23 mouse cellular contexts compared by ENCODE assay signal in genomic region chr13:90111681-90112080, GRCm38 (mm10).
"Had no signal": no experiment of that assay in that cellular context is flagged by ENCODE, and none has a peak within 500 bp of the region (broad histone marks: within the 10 kb centered on the region; RNA-seq: fewer than 3 reads in every experiment).

No protein-coding gene starts in this region.

- H3K27me3 ChIP-seq: heart, embryonic 12.5 days; hindbrain, embryonic 12.5 days; intestine, embryonic 15.5 days; limb, embryonic 13.5 days; limb, embryonic 15.5 days; liver, embryonic 12.5 days had no signal

- H3K4me1 ChIP-seq: heart, embryonic 10.5 days; heart, embryonic 12.5 days; hindbrain, embryonic 10.5 days; hindbrain, embryonic 12.5 days; intestine, embryonic 15.5 days; limb, embryonic 13.5 days; limb, embryonic 15.5 days; liver, embryonic 12.5 days had no signal

- H3K36me3 ChIP-seq: heart, embryonic 12.5 days; hindbrain, embryonic 12.5 days; intestine, embryonic 15.5 days; limb, embryonic 15.5 days had no signal

- H3K9me3 ChIP-seq: heart, embryonic 10.5 days; heart, embryonic 12.5 days; hindbrain, embryonic 10.5 days; hindbrain, embryonic 12.5 days; intestine, embryonic 15.5 days; limb, embryonic 13.5 days; limb, embryonic 15.5 days; liver, embryonic 12.5 days had no signal

- H3K27ac ChIP-seq: gastrocnemius, adult 2 months; heart, embryonic 10.5 days; hindbrain, embryonic 10.5 days; hindbrain, embryonic 12.5 days; hindbrain, embryonic 14.5 days; intestine, embryonic 15.5 days; left cerebral cortex, adult 2 months; limb, embryonic 13.5 days; limb, embryonic 15.5 days; liver, embryonic 12.5 days; liver, embryonic 14.5 days had no signal

- H3K4me3 ChIP-seq: gastrocnemius, adult 2 months; heart, embryonic 10.5 days; heart, embryonic 12.5 days; hindbrain, embryonic 10.5 days; hindbrain, embryonic 12.5 days; intestine, embryonic 15.5 days; left cerebral cortex, adult 2 months; limb, embryonic 13.5 days; limb, embryonic 15.5 days; liver, embryonic 12.5 days had no signal

- H3K9ac ChIP-seq: forebrain, postnatal 0 days; heart, embryonic 12.5 days; hindbrain, embryonic 12.5 days; hindbrain, embryonic 14.5 days; intestine, embryonic 15.5 days; limb, embryonic 13.5 days; limb, embryonic 15.5 days; liver, embryonic 12.5 days; liver, embryonic 14.5 days had no signal

- ATAC-seq: forebrain, postnatal 0 days; hindbrain, embryonic 16.5 days; inflammation-experienced regulatory T-cells, adult 6 months; intestine, embryonic 15.5 days; intestine, postnatal 0 days; liver, embryonic 12.5 days had no signal

- H3K4me2 ChIP-seq: heart, embryonic 12.5 days; hindbrain, embryonic 12.5 days; hindbrain, embryonic 14.5 days; intestine, embryonic 15.5 days; limb, embryonic 13.5 days; limb, embryonic 15.5 days; liver, embryonic 12.5 days had no signal

- DNase-seq: forebrain, postnatal 0 days; gastrocnemius, adult 2 months; gastrocnemius, postnatal 10 days; gastrocnemius, postnatal 25 days; heart, adult 18-20 months; heart, postnatal 10 days; heart, postnatal 4 days; kidney, adult 18-20 months; kidney, adult 8-10 months had no signal
